Mouse (Mus musculus) T-cell, adult 2 months (primary cell): ENCODE measurements around the gene Mmp24.
"Not testable (repeated sequence)": the region's sequence is repeated elsewhere in the genome, so short reads cannot be mapped to it uniquely, and the experiment has no call there.

Source experiments
- DNase-seq: peaks from one replicate; pipeline ENCODE4 v3.0.0; 2022; ENCODE audit warnings: low spot score

The Mmp24 gene

DNA sequence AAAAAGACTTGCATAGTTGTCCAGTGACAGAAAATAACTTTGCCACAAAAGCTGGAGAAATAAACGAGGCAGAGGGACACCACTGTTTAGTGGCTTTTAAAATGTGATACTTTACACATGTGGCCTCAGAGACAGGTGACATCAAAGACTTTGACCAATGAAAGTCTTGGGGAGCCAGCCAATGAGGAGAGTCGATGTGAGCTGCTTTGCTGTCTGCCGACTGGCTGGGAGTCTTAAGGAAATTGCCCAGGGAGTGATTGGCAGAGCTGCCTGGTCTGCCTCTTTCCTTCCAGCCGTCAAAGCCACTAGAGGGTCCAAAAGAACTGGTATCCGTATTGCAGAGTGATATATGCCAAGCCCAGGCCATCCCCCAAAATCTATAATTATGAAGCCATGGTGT is 39.7 kb downstream of the Mmp24 start:
- DNase-seq = no peak

DNA sequence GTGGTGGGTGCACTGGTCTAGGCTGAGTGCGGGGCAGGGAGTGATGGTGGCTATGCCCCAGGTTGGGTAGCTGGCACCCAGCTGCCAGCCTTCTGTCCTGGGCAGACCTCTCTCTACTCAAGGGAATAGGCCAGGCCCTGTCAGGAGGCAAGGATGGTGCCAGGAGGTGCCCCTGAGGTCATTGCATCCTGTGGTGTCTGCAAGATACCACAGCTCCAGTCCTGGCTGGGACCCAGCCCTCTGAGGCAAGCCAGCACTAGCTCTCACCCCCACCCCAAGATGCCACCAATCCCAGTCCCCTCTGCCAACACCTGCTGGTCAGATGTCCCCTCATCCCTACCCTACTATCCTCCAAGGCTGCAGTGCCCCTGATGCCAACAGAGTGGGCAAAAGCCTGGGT is 41.0 kb downstream of the Mmp24 start:
- no peak for DNase-seq

GRCm38 (mm10) chr2:155817301-155818245 is 42.4 kb downstream of the Mmp24 start:
- no peak for DNase-seq

- DNase-seq = peak; percentile 96
These were observed 43.7 kb downstream of the Mmp24 start for GRCm38 (mm10) chr2:155818596-155819391.

- DNase-seq = no peak
These were observed 44.1 kb downstream of the Mmp24 start, which contains the start of gene BC029722 for GRCm38 (mm10) chr2:155819392-155819448. BC029722 (minus strand) TSS chr2:155819426.

GRCm38 (mm10) chr2:155819449-155820251 is 44.5 kb downstream of the Mmp24 start:
- DNase-seq = no peak

DNA sequence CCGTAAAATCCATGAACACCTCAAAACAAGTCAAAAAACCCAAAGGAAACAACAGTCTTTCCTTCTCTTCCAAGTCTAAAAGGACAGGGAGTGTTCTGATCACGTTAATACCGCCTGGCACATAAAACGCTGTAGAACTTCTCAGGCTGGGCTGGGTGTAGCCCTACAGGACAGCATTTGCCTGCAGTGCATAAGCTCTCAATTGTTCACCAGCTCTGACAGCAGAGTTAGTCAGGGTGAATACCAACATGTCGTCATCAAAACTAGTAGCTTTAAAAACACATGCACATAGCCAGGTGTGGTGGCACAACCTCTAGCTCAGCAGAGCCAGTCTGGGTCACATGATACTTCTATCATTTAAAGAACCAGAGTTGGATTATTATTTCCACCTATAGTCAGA is 45.6 kb downstream of the Mmp24 start:
- DNase-seq = no peak

DNA sequence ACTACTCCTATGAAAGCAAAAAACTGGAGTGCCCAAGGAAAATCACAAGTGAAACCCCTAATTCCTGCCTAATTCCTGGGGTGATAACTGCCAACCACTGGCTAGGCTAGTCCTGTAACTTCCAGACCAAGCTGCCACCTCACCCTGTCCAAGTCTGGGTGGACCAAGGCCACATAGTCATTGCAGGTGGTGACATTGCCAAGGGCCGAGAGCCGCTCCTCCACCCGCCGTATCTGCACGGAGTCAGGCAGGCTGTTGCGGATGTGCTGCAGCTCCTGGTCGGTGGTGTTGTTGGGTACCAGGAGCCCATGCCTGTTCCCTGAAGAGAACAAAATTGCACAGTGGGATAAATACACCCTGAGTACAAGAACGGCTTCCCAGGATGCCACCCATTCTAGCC is 48.6 kb downstream of the Mmp24 start:
- no peak for DNase-seq

DNA sequence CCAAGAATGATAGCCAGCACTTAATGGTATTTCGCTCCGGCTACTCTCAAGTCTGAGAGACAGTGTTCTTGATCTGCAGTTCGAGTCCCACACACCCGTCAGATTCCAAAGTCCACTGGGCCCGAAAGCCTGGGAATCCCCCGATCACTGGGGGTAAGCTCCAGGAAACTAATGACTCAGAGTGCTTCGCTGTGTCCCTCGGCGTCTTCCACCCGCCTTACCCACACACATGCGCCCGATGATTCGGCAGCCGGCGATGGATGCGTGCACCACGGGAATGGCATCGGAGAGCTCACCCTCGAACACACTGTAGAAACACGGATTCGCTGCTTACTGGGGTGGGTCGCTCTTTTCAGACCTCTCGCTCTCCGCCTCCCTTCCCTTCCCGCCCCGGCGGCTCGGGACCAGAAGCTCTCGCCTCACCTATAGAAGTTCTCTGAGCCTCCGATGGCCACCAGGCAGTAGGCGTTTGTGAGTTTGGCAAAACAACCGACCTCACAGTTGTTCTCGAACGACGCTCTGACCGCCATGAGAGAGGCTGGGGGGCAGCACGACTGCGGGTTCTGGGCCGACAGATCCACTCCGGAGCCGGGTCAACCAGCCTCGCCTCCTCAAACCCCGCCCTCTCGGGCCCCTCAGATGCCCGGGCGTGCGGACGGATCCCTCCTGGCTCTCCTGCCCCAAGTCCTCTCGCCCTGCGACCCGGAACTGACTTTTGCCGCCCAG is 50.9 kb downstream of the Mmp24 start:
- peak; percentile 40 for DNase-seq

GRCm38 (mm10) chr2:155826630-155827424 is 51.7 kb downstream of the Mmp24 start, which contains the start of gene Eif6:
Eif6 (minus strand) TSS chr2:155826925.
- peak; percentile 85 for DNase-seq

- DNase-seq = no peak
These were observed 55.7 kb downstream of the Mmp24 start for GRCm38 (mm10) chr2:155830841-155831240.

DNA sequence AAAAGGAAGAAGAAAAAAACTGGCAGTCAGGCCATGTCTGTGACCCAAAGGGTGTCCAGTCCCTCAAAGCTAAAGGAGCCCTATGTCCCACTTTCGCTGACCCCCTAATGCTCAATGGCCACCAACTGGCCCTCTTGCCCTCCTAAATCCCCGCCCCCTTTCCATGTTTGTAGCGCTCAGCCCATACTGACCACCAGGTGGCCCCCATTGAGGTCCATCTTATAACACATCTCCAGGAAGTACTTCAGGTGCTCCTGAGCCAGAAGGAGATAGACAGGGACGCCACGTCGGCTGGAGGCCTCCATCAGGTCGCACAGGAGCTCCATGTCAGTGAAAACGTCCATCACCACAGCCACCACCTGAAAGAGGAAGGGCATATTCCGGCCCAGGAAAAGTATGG is 56.2 kb downstream of the Mmp24 start:
- DNase-seq = no peak

GRCm38 (mm10) chr2:155832087-155832486 is 56.9 kb downstream of the Mmp24 start:
- not testable (repeated sequence) for DNase-seq

DNA sequence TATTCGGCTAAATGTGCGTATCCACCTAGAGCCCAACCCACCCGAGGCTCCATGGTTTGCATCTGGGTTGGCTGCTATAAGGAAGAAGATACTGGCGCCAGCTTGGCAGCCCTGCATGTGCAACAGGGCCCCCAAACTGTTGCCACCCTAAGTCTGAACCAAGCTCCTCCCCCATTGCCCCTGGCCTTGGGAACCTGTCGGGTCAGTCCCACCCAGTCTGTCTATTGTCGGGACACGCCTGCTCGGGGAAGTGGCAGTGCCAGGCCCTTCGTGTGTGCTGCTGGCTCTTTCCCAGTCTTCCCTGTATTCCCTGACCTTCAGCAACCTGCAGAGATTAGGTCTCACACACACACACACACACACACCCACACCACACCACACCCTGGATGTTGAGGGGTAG is 59.6 kb downstream of the Mmp24 start, which contains the start of gene Fam83c:
Gene Fam83c, minus strand, starts transcription at position 123 of the 400 bp plus-strand sequence.
- no peak for DNase-seq

DNA sequence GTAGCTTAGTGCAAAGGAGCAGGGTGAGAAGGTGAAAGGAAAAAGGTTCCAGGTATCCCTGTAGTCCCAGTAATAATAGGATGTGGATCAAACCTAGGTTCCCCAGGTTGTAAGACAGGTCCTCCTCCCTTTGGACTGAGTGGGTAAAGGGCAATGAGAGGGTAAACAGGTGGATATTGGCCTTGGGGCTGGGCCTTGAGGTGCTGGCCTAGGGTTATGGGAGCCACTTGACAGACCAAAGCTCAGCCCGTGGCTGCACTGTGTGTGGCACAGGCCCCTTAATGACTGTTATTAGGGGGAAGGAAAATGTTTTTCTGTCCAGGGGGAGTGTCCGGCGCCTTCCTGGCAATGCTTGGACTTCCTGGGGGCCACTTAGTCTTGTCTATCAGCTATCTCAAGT is 62.8 kb downstream of the Mmp24 start:
- DNase-seq = no peak

- DNase-seq = no peak
These were observed 63.8 kb downstream of the Mmp24 start for GRCm38 (mm10) chr2:155838961-155839360.

- no peak for DNase-seq
These were observed 71.8 kb downstream of the Mmp24 start for GRCm38 (mm10) chr2:155846930-155847329.

DNA sequence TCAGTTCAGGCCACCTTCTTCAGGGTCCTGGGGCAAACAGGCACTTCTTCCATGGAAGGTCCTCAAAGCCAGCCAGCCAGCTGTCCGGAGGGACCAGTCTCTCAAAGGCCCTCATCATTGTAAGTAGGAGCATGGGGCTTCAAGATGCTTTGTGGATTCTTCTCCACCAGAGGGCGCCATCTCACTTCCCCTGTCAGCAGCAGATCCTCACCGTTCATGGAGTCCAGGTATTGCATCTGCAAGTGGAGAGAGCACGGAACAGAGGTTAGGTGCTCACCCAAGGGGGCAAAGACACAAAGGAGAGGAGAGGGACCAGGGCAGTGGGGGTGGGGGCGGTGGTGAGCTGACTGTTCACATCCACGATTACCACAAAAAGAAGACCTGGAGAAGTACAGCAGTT is 73.1 kb downstream of the Mmp24 start:
- peak; percentile 66 for DNase-seq

DNA sequence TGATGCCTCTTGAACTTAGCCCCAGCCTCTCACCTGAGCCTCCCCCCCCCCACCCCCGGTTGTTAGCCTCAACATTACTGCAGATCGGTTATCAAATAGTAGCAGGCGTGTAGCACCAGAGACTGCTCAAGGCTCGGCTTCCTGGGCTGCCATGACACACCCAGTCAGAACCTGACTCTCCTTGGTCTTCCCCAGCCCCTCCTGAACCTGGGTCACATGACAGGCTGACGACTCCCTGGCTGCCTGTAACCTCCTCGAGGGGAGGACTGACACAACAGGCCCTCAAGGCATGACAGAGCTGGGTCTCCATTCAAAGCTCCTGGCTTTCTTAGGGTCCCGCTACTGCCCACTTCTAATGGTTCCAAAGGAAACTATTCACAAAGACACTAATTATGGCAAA is 74.3 kb downstream of the Mmp24 start:
- no peak for DNase-seq

DNA sequence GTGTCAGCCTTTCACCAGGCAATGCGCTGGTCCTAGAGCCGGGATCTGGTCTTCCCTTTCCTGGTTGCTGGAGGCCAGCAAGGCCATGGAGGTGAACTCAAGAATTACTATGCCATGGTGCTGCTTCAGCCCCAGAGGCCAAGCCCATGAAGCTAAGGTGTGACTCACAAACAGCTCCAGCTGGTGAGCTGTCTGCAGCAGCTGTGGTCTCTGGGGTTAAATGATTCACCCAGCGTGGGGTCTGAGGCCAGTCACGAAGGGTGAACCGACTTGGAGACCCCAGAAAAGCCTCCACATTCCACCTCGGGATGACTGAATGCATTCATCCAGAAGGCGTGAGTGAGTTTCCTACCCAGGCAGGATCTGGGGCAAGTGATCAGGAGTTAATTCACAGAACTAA is 75.0 kb downstream of the Mmp24 start:
- DNase-seq = no peak

DNA sequence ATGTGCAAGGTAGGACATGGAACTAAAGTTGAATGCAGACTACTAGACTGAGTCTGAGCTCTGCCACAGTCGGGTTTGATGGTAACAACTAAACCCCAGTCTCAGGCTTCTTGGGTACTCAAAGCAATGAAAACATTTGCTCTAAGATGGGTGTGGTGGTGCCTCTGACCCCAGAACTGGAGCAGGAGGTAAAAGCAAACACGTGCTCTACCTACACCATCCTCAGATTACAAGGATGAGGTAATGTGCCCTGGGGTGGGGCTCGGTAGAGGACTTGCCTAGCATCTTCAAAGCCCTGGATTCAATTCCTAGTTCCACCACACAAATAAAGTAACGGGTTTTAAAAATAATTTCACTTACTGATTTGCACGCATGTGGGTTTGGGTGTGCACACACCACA is 77.4 kb downstream of the Mmp24 start:
- DNase-seq = no peak
